Mouse (Mus musculus) limb, embryonic 10.5 days (tissue): ENCODE measurements around the gene Ndn. TPM values are rescaled to one million over a fixed set of nuclear protein-coding genes. Genes with fewer than 3 reads are reported as not detected.

Experiments
- DNase-seq: peaks from one replicate; pipeline ENCODE4 v3.0.0-alpha.2; 2017; ENCODE audit warnings: low spot score
- H3K27ac ChIP-seq: fragments of 300-500 bp; sonication (generic); 2 replicates; pipeline ENCODE4 v1.5.1; 2016; ENCODE audit warnings: mild to moderate bottlenecking
- H3K27me3 ChIP-seq: fragments of 300-500 bp; sonication (generic); 2 replicates; pipeline ENCODE4 v1.6.1; 2016; ENCODE audit warnings: low read depth, mild to moderate bottlenecking; ENCODE audit not compliant: poor library complexity, severe bottlenecking
- H3K36me3 ChIP-seq: fragments of 300-500 bp; sonication (generic); 2 replicates; pipeline ENCODE4 v1.6.1; 2016; ENCODE audit warnings: mild to moderate bottlenecking, moderate library complexity
- H3K4me1 ChIP-seq: fragments of 300-500 bp; sonication (generic); 2 replicates; pipeline ENCODE4 v1.6.1; 2016
- H3K4me3 ChIP-seq: fragments of 300-500 bp; sonication (generic); 2 replicates; pipeline ENCODE4 v1.5.1; 2016; ENCODE audit warnings: mild to moderate bottlenecking, moderate library complexity
- H3K9me3 ChIP-seq: fragments of 300-500 bp; sonication (generic); replicated peaks from 2 replicates; pipeline ENCODE4 v1.6.1; 2016; ENCODE audit warnings: mild to moderate bottlenecking
- WGBS: fragments of 180-500 bp; shearing (Covaris S2); methylation state at CpG from one replicate; pipeline ENCODE4 v1.1.7; 2016; 5-methylcytosine and 5-hydroxymethylcytosine counted together
- polyA plus RNA-seq: library from polyadenylated mRNA; unstranded; fragments of >200 nt; fragmentation: Nextera tagmentation; extraction: Ambion mirVana; gene quantifications from 2 replicates; pipeline ENCODE4 v1.2.1, GENCODE M21; 2016

The Ndn gene
- polyA plus RNA-seq, 1 experiment from 2014 or later, result 87.0 TPM

DNA sequence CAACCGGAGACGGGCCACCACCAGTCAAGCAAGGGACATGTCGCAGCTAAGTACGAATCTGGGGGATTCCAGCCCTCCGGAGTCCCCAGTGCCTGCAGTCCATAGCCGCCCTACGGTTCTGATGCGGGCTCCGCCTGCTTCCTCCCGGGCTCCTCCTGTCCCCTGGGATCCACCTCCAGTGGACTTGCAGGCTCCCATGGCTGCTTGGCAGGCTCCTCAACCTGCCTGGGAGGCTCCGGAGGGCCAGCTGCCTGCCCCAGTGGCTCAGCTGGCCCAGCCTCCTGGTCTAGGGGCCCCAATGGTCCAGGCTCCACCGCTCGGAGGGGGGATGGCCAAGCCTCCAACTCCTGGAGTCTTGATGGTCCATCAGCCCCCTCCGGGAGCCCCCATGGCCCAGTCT is 30.9 kb downstream of the Ndn start:
- H3K9me3 ChIP-seq, result peaks cover 11% of the 10 kb centered on the region; the same call in 1 of the 2 replicates
- H3K36me3 ChIP-seq, result no peaks in the 10 kb centered on the region
- H3K27me3 ChIP-seq, result no peaks in the 10 kb centered on the region
- peak overlapping the region; percentile 70 for H3K27ac ChIP-seq
- no peak for DNase-seq
- peak overlapping the region; percentile 58 for H3K4me3 ChIP-seq
- 25% methylated on average over 14 of the region's 14 CpGs for WGBS
- peaks cover 4% of the 10 kb centered on the region for H3K4me1 ChIP-seq

DNA sequence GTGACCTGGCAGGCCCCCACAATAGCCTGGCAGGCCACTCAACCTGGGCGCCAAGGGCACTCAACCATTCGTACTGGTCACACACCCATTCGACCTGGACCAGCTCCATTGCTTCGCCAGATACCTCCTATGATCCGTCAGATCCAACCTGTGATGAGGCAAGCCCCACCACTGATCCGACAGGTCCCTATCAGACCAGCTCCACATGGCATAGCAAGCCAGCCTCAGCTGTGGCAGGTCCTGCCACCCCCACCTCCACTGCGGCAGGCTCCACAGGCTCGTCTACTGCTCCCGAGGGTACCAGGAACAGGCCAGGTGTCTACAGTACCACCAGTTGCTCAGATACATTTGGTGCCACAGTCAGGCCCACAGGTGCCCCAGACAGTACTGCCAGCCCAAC is 32.2 kb downstream of the Ndn start:
- H3K27ac ChIP-seq, result no peak overlapping the region
- H3K4me3 ChIP-seq, result no peak overlapping the region
- peaks cover 11% of the 10 kb centered on the region; the same call in 1 of the 2 replicates for H3K9me3 ChIP-seq
- H3K4me1 ChIP-seq, result peaks cover 4% of the 10 kb centered on the region
- no peak for DNase-seq
- H3K27me3 ChIP-seq, result no peaks in the 10 kb centered on the region
- WGBS, result 94% methylated on average over 9 of the region's 9 CpGs
- no peaks in the 10 kb centered on the region for H3K36me3 ChIP-seq

DNA sequence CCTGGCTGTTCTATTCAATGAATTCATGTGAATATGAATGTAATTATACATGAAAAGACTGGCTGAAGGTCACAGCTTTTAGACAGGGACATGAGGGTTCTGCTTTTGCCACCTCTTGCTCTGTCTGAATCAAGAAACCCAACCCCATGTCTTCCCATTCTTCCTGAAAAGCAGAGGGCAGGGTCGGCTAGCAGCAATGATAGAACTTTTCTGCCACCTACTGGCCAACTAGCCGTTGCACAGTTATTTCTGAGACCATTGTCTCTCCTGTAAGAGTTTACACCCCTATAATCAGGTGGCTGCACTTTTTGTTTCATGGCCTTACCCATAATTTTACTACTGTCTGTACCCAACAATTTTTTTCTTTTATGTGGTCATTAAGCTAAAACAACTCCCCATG is 36.0 kb downstream of the Ndn start:
- no peak for DNase-seq

DNA sequence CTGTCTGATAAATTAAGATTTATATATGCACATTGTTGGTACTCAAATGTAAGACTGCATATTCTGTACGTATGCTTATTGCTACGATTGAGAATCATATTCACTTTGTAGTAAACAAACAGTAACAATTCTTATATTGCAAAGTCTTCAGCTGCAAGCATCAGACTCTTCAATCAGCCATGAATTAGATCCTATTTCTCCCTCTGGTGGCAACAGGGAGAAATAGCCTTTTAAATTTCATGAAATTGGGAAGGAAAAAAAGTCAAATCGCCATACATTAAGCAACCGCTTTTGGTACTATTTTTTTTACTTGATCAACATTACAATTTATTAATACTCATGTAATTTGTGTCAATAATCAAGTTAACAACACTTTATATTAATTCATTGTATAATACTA is 41.9 kb downstream of the Ndn start:
- H3K4me3 ChIP-seq, result no peak overlapping the region
- WGBS, result 51% methylated on average over 4 of the region's 4 CpGs
- no peaks in the 10 kb centered on the region for H3K36me3 ChIP-seq
- no peak for DNase-seq
- no peaks in the 10 kb centered on the region for H3K9me3 ChIP-seq
- no peak overlapping the region for H3K27ac ChIP-seq
- no peaks in the 10 kb centered on the region for H3K27me3 ChIP-seq
- H3K4me1 ChIP-seq, result no peaks in the 10 kb centered on the region

More for the DNA sequence above, 36.0 kb downstream of the Ndn start:
- Histone ChIP-seq H3K4me1 (peaks cover 4% of the 10 kb centered on the region), H3K27ac (no peak overlapping the region), H3K27me3 (no peaks in the 10 kb centered on the region), H3K9me3 (peaks cover 11% of the 10 kb centered on the region; the same call in 1 of the 2 replicates), H3K4me3 (no peak overlapping the region), H3K36me3 (no peaks in the 10 kb centered on the region)
- 2% methylated on average over 2 of the region's 2 CpGs for WGBS

DNA sequence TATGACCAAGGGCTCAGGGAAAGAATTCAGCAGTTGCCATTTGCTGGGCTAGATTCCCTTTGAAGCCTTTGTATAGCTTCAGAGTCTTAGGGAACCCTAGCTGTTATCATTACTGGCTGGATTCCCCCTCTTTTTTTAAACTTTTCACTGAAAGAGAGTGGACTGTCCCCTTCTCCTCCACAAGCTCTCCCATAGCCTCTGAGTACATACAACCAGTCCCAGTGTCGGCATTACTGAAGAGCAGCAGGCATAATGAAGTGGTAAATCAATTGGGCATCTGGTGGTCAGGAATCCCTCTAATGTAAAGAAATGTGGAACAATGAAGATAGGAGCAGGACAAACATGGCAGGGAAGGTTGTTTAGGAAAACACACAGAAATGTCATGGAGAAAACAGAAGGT is 45.8 kb downstream of the Ndn start:
- Histone ChIP-seq H3K27ac (no peak overlapping the region), H3K36me3 (no peaks in the 10 kb centered on the region), H3K9me3 (no peaks in the 10 kb centered on the region), H3K4me3 (no peak overlapping the region), H3K4me1 (no peaks in the 10 kb centered on the region), H3K27me3 (no peaks in the 10 kb centered on the region)
- DNase-seq, result no peak
- 59% methylated on average over 1 of the region's 1 CpGs for WGBS

Other genes with a start within 250 kb of the Ndn start
- 4.2 and 4.3 TPM in 2 replicates for gene Magel2, start 30.4 kb downstream of the Ndn start, polyA plus RNA-seq
- gene Mkrn3, start 73.6 kb downstream of the Ndn start, polyA plus RNA-seq, result 6.9 and 9.1 TPM in 2 replicates
- gene Peg12, start 117.9 kb downstream of the Ndn start, polyA plus RNA-seq, result 61.9 and 63.5 TPM in 2 replicates